Mouse (Mus musculus) CD8-positive naive resting alpha-beta T cell, adult 2 months (primary cell): ENCODE data around the gene Gm3642.
"Not testable (repeated sequence)": the region's sequence is repeated elsewhere in the genome, so short reads cannot be mapped to it uniquely, and the experiment has no call there.

Experiments used
- DNase-seq, 2 experiments: peaks; one replicate each; pipeline ENCODE4 v3.0.0; 2022; ENCODE audit warnings: low read depth in 2 of 2, low spot score in 2 of 2

Gm3642 gene

GRCm38 (mm10) chr14:6840211-6840610, at the start of gene Gm3642:
Gm3642 (minus strand) TSS chr14:6840311.
- DNase-seq = not testable (repeated sequence)

- not testable (repeated sequence) for DNase-seq
Observed at GRCm38 (mm10) chr14:6889521-6890012, 49.5 kb upstream of the Gm3642 start, which contains the start of gene Gm3667. Gm3667 (minus strand) TSS chr14:6889962.

GRCm38 (mm10) chr14:6888811-6889210, 48.7 kb upstream of the Gm3642 start:
- not testable (repeated sequence) for DNase-seq

GRCm38 (mm10) chr14:6823297-6823696, 16.8 kb downstream of the Gm3642 start:
- DNase-seq = not testable (repeated sequence)
